Mouse (Mus musculus) C2C12 (cell line): ENCODE measurements at regions not wholly inside any gene's neighbourhood (a gene's known extent, or its start where the extent isn't known, plus 50 kb on each side); places are given as distances from the start of the nearest gene placed in this dataset.

ENCODE experiments used
- CTCF ChIP-seq: IDR thresholded peaks from one replicate; pipeline ENCODE4 v1.5.1; 2011; ENCODE audit not compliant: control insufficient read depth, insufficient read depth, insufficient read length
- FOSL1 ChIP-seq: IDR thresholded peaks from one replicate; pipeline ENCODE4 v1.8.0; 2011; ENCODE audit warnings: mild to moderate bottlenecking, low read length; ENCODE audit not compliant: poor library complexity, insufficient read depth, severe bottlenecking
- MAX ChIP-seq: IDR thresholded peaks from one replicate; pipeline ENCODE4 v1.6.1; 2011; ENCODE audit warnings: mild to moderate bottlenecking, control low read depth
- MYOD1 ChIP-seq: IDR thresholded peaks from one replicate; pipeline ENCODE4 v1.6.1; 2011; ENCODE audit warnings: low read depth; ENCODE audit not compliant: control insufficient read depth, insufficient read length
- USF1 ChIP-seq: IDR thresholded peaks from one replicate; pipeline ENCODE4 v1.6.1; 2011; ENCODE audit warnings: low read depth, mild to moderate bottlenecking, control low read depth, moderate library complexity

GRCm38 (mm10) chr3:143997909-143998308 lies 207.1 kb downstream of the Lmo4 start:
- no peak for TF ChIP-seq CTCF
- TF ChIP-seq MAX = no peak
- TF ChIP-seq USF1 = no peak
- no peak for TF ChIP-seq FOSL1
- TF ChIP-seq MYOD1 = no peak
